Mouse (Mus musculus) erythroblast, embryonic 14.5 days (primary cell): ENCODE measurements around the gene Pi16.

Experiments
- GATA1 ChIP-seq: IDR thresholded peaks from 2 replicates; pipeline ENCODE4 v1.6.1; 2012; ENCODE audit warnings: low read length, inconsistent platforms, mixed read lengths
- TAL1 ChIP-seq: IDR thresholded peaks from 3 replicates; pipeline ENCODE4 v1.6.1; 2012; ENCODE audit warnings: low read length, inconsistent platforms, mixed read lengths

- TF ChIP-seq TAL1: no peak
- no peak for TF ChIP-seq GATA1
These were observed 37.1 kb upstream of the Pi16 start for GRCm38 (mm10) chr17:29280422-29280821.
